Comparison of ENCODE assay signal across 7 mouse cellular contexts in genomic region chrX:38564542-38565175, GRCm38 (mm10). TPM values are rescaled to one million over a fixed set of nuclear protein-coding genes. Genes with fewer than 3 reads are reported as not detected.
A peak's percentile ranks its signal among the peaks of the same experiment; 100 is the strongest.
DNase-seq lines count a peak whose midpoint lies in the region; ATAC-seq lines count a peak whose summit lies in the region.

No protein-coding gene starts in this region.

- intact Hi-C loops in gastrocnemius, postnatal 36 days (cut with DNase I): no loop called here
- intact Hi-C loops in left cerebral cortex, postnatal 36 days (cut with DNase I): loop anchor here (2.0 kb wide), 1 partner anchor 36 kb away; the partner anchor contains the start of gene Mcts1

- peak overlapping the region; percentile 95 for H3K27ac ChIP-seq in intestine, embryonic 16.5 days (ENCODE audit: low read length)
- H3K27ac ChIP-seq in midbrain, embryonic 11.5 days (ENCODE audit: low read depth, low read length): peak overlapping the region; percentile 88

- ATAC-seq in intestine, embryonic 16.5 days: peak; percentile 93
- peak; percentile 96 for ATAC-seq in midbrain, embryonic 11.5 days (ENCODE audit: low FRiP score)

- peak overlapping the region; percentile 80 for H3K9ac ChIP-seq in intestine, embryonic 16.5 days (ENCODE audit: low read depth, low read length)
- H3K9ac ChIP-seq in midbrain, embryonic 11.5 days (ENCODE audit: low read length): peak overlapping the region; percentile 76

- H3K4me1 ChIP-seq in intestine, embryonic 16.5 days (ENCODE audit: control insufficient read depth, insufficient read depth, low read length): no peaks in the 10 kb centered on the region; the same call in 1 of the 2 replicates
- no peaks in the 10 kb centered on the region for H3K4me1 ChIP-seq in midbrain, embryonic 11.5 days (ENCODE audit: control insufficient read depth, insufficient read depth, low read length)

- no peaks in the 10 kb centered on the region for H3K36me3 ChIP-seq in intestine, embryonic 16.5 days (ENCODE audit: control insufficient read depth, insufficient read depth, low read length)
- H3K36me3 ChIP-seq in midbrain, embryonic 11.5 days (ENCODE audit: control insufficient read depth, insufficient read depth, low read length): no peaks in the 10 kb centered on the region

- H3K27me3 ChIP-seq in intestine, embryonic 16.5 days (replicated peaks; ENCODE audit: control insufficient read depth, insufficient read depth, low read length): no peaks in the 10 kb centered on the region
- no peaks in the 10 kb centered on the region for H3K27me3 ChIP-seq in midbrain, embryonic 11.5 days (ENCODE audit: control insufficient read depth, insufficient read depth, low read length)

- peak; percentile 94 for DNase-seq in adrenal gland, adult 2 months
- DNase-seq in embryo, embryonic 11.5 days (ENCODE audit: low read depth, low spot score): peak; percentile 75
- peak; percentile 72 to 85 for DNase-seq in gastrocnemius, postnatal 36 days
- peak; percentile 83 to 87 for DNase-seq in left cerebral cortex, postnatal 36 days (ENCODE audit: low spot score in 2 of 2)
- DNase-seq in midbrain, embryonic 11.5 days (ENCODE audit: low spot score, missing footprints): peak; percentile 96
- peak; percentile 83 for DNase-seq in skeletal muscle tissue, adult 2 months (ENCODE audit: low read depth, low spot score)

- WGBS in intestine, embryonic 16.5 days: 8% methylated on average over 29 of the region's 52 CpGs
- 10% methylated on average over 30 of the region's 52 CpGs for WGBS in midbrain, embryonic 11.5 days

- no peaks in the 10 kb centered on the region for H3K9me3 ChIP-seq in intestine, embryonic 16.5 days (ENCODE audit: control insufficient read depth, low read length)
- H3K9me3 ChIP-seq in midbrain, embryonic 11.5 days (ENCODE audit: control insufficient read depth, low read length): no peaks in the 10 kb centered on the region

- H3K4me2 ChIP-seq in intestine, embryonic 16.5 days (ENCODE audit: low read depth, low read length): peak overlapping the region; percentile 47; the same call in 1 of the 2 replicates
- H3K4me2 ChIP-seq in midbrain, embryonic 11.5 days: peak overlapping the region; percentile 57; the same call in 1 of the 2 replicates

- peak overlapping the region; percentile 60 for H3K4me3 ChIP-seq in intestine, embryonic 16.5 days (ENCODE audit: low read length)
- peak overlapping the region; percentile 46 for H3K4me3 ChIP-seq in midbrain, embryonic 11.5 days (ENCODE audit: low read depth, low read length)

RNA-seq across cellular contexts. Expression of gene Cul4b, which starts 11.3 kb away (rescaled TPM):
- total RNA-seq in adrenal gland, adult 2 months (2021): 10 to 100 TPM; 34.9 to 39.0 TPM
- polyA plus RNA-seq in adrenal gland, adult 2 months (2012; rRNA removed): 3.2 TPM in 2 replicates
- total RNA-seq in gastrocnemius, postnatal 36 days (2021): 1 to 10 TPM; 9.1 to 9.3 TPM
- polyA plus RNA-seq in intestine, embryonic 16.5 days (2015; fragmentation: Nextera tagmentation; extraction: Ambion mirVana): 21.6 and 21.8 TPM in 2 replicates
- 10 to 100 TPM; 32.8 to 37.6 TPM for total RNA-seq in left cerebral cortex, postnatal 36 days (2021)
- polyA plus RNA-seq in midbrain, embryonic 11.5 days (2014; fragmentation: Nextera tagmentation; extraction: Ambion mirVana): 45.6 and 46.8 TPM in 2 replicates

RNA-seq across cellular contexts. Expression of gene Mcts1, which starts 35.7 kb away (rescaled TPM):
- total RNA-seq in adrenal gland, adult 2 months (2021): 10 to 100 TPM; 74.4 to 74.8 TPM
- polyA plus RNA-seq in adrenal gland, adult 2 months (2012; rRNA removed): 2.5 and 3.1 TPM in 2 replicates
- 10 to 100 TPM; 43.0 to 43.9 TPM for total RNA-seq in gastrocnemius, postnatal 36 days (2021)
- 91.5 and 101 TPM in 2 replicates for polyA plus RNA-seq in intestine, embryonic 16.5 days (2015; fragmentation: Nextera tagmentation; extraction: Ambion mirVana)
- total RNA-seq in left cerebral cortex, postnatal 36 days (2021): 10 to 100 TPM; 67.3 to 82.1 TPM
- polyA plus RNA-seq in midbrain, embryonic 11.5 days (2014; fragmentation: Nextera tagmentation; extraction: Ambion mirVana): 106 and 108 TPM in 2 replicates

Comparison
In these comparisons a context has a peak if more than half of its experiments do, and no peak if none do; other contexts are left out.
1. Peak in every context shown above with its lines: DNase-seq, ATAC-seq, H3K4me3 ChIP-seq and H3K27ac ChIP-seq.